Mouse (Mus musculus) neutrophil, adult 5-6 weeks (primary cell): ENCODE data around the gene Pde4a. TPM values are rescaled to one million over a fixed set of nuclear protein-coding genes. Genes with fewer than 3 reads are reported as not detected.
A peak's percentile ranks its signal among the peaks of the same experiment; 100 is the strongest.

Source experiments
- ATAC-seq: fragments of 151-379, 151-347 bp; 2 replicates; pipeline ENCODE4 v1.8.0; 2017; ENCODE audit warnings: mild to moderate bottlenecking, moderate TSS enrichment; ENCODE audit not compliant: insufficient number of reproducible peaks, poor library complexity, low FRiP score, severe bottlenecking; ENCODE audit errors: extremely low read depth
- total RNA-seq: library from RNA; stranded (forward); fragments of 200-1000 nt; gene quantifications from 2 replicates; pipeline ENCODE4 v1.2.3, GENCODE M21; 2017

The Pde4a gene
- total RNA-seq, 1 experiment from 2014 or later: 2.6 TPM

DNA sequence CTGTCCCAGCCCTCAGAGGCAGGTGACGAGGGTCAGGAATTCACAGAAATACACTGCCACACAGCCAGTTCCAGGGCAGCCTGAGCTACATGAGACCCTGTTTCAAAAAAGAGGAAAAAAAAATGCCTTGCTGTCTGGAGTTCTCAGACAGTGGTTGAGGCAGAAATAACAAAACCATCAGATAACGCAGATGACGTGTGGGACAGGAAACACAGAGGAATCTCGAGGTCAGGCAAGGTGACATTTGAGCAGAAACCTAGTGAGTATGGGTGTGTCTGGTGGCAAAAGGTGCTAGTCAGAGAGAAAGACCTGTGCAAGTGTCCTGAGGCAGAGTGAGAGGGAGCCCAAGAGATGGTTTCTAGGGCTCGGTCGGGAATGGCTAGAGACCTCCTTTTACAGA lies 6.8 kb downstream of the Pde4a start:
- ATAC-seq: no peak

DNA sequence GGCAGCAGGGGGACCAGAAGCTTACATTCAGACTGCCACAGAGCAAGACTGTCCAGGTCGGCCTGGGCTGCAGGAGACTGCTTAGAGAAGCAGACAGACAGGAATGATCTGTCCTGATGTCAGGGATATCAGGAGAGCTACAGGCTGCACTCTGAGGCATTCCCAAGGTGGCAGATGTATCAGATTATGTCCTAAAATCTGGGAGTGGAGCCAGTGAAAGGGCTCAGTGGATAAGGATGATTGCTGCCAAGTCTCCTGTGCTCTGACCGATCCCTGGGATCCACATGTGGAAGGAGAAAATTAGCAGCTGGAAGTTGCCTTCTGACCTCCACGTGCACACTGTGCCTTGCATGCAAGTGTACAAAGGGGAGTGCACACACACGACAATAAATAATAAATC lies 14.9 kb downstream of the Pde4a start:
- ATAC-seq: no peak

DNA sequence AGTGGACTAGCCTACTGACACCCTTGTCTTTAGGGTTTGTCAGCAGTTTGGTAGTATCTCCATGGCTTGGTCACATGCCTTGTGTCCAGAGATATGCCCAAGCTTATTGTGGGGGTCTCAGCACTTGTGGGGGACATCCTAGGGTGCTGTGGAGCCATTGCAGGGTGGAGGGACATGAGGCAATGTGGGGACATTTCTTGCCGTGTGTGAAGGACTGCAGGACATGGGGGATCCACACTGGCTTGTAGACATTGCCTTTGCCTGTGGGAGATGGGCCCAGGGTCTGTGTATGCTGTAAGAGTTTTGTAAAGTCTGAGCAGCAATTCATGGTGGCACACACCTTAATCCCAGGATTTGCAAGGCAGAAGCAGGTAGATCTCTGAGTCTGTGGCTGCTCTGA lies 15.3 kb downstream of the Pde4a start:
- ATAC-seq: no peak

DNA sequence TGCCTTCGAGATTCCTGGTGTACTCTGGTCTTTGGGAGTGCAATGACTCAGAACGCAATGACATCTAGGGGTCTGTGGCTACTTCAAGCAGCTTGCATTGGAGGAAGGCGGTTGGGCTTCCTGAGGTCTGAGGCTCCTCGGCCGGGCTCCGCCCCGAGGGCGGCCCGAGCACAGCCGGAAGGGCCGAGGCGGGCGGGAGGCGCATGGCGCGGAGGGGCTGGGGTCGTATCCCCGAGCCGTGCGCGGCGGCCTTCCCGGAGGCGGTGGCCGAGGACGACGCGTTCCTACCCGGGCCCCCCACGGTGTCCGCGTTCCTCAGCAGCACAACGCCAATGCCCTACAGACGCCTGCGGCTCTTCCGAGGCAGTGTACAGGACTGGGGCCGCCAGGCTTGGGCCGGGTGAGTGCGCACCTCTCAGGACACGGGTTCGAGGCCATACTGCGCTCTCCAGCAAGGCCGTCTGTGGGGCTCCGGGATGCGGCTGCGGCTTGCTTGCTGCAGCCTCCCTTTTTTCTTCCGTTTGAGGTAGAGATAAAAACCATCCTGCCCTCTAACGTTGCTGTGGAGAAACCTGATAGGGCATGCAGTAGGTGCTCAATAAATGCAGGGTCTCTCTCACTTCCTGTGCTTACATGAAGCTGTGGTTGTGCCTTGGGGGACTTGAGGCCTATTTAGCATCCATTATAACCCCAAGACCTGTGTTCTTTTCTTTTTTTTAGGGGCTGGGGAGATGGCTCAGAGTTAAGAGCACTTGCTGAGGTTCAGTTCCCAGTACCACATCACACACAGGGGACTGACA lies 16.1 kb downstream of the Pde4a start:
- no peak for ATAC-seq

DNA sequence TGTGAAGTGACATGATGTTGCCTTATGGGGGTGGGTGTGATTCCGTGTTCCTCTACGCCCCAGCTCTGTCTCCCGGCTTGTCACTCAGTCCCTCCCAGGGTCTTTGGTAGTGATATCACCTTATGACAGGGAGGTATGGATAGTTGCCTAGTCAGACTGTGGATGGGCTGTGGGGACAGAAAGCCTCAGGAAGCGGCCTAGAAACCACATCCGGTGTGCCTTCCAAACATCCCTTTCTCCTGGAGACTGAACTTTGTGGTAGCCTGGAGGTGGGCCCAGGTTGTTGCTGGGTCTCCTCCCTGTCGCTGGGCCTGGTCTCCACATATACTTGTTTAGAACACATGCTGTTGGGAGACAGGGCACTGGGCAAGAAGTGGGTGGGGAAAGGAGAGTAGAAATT lies 17.9 kb downstream of the Pde4a start:
- ATAC-seq: no peak

DNA sequence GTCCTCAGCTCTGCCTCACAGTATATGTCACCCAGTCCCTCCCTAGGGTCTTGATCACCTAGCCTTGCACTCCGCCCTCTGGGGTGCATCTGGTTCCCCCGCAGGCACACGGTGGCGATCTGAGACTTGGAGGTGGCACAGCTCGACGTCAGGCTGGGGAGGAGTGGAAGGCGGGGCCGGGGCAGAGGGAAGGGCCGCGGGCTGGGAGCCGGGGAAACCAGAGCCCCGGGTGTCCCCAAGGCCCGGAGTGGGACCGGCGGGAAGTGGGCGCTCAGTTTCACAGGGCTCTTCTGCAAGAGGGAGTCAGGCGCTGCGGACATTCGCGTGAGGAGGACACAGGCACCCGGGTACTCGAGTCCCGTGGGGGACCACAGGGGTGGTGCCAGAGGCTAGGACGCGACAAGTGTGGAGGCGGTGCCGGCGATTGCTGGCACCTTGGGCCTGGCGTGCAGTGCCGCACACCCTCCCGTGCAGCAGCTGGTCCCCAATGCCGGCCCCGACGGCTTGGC lies 18.4 kb downstream of the Pde4a start:
- ATAC-seq: peak; percentile 66

DNA sequence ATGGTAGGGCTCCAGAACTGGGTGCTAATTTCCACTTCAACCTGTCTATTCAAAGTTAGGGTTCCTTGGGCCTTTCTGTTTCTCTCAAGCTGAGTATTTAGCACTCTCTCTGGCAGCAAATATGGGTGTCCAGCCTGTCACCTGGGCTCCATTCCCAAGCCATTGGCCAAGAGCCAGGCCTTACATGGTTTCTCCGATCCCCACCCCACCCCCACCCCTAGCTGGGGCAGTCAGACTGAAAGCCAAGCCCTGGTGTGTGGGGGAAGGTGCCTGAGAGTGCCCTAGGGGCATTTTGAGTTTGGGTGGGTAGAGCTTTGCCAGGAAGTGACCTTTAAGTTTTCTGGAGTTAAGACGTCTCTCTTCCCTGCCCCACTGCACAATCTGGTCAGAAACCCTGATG lies 19.2 kb downstream of the Pde4a start:
- no peak for ATAC-seq

DNA sequence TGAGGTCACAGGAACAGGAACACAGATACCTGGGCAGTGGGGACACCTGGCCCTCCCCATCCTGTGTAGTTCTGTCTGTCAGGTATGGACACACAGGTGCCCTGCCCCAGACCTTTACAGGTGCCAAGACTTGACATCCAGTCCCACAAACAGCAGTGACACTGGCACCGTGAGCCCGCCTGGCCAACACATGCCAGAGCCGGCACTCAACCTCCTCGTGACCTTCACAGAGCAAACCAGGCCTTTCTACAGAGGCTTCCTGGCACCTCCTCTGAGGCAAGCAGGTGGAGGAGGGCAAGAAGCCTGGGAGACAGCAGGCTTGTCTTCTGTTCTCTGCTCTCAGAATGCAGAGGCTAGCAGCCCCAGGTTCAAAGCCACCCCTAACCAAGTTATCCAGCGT lies 19.9 kb downstream of the Pde4a start:
- no peak for ATAC-seq

DNA sequence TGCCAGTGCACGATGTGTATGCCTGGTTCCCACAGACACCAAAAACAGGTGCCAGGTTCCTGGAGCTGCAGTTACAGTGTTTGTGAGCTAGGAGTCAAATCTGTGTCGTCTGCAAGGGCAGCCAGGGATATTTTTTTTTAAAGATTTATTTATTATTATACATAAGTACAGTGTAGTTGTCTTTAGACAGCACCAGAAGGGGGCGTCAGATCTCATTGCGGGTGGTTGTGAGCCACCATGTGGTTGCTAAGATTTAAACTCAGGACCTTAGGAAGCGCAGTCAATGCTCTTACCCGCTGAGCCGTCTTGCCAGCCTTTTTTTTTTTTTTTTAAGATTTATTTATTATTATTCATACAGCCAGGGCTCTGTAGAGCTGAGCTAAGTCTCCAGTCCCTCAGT lies 24.4 kb downstream of the Pde4a start:
- ATAC-seq: no peak

DNA sequence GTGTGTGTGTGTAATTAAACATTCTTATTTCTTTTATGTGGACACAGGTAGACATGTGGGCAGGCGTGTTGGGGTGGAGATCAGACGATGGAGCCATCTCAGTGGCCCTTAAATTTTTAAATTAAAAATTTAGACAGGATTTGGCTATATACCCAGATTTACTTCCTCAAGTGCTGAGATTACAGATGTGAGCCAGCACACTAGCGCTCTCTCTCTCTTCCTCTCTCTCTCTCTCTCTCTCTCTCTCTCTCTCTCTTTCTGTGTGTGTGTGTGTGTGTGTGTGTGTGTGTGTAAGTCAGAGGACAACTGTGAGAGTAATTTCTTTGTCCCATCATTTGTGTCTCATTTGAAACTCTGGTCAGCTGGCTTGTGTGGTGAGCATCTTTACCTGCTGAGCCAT lies 25.2 kb downstream of the Pde4a start:
- no peak for ATAC-seq

DNA sequence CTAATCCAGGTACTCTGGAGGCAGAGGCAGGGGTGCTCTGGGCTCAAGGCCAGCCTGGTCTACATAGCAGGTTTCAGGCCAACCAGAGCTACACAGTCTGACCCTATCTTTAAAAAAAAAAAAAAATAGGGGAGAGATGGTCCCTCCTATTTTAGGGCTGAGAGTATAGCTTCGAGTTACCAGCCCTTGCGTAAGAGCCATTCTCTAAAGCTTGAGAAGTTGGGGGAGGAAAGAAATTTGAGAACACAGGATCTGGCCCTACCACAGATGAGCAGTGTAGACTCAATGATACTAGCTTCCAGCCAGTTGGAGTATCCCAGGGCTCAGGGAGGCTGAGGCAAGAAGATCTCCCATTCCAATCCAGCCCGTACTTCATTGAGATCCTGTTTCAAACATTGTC lies 28.3 kb downstream of the Pde4a start:
- no peak for ATAC-seq

DNA sequence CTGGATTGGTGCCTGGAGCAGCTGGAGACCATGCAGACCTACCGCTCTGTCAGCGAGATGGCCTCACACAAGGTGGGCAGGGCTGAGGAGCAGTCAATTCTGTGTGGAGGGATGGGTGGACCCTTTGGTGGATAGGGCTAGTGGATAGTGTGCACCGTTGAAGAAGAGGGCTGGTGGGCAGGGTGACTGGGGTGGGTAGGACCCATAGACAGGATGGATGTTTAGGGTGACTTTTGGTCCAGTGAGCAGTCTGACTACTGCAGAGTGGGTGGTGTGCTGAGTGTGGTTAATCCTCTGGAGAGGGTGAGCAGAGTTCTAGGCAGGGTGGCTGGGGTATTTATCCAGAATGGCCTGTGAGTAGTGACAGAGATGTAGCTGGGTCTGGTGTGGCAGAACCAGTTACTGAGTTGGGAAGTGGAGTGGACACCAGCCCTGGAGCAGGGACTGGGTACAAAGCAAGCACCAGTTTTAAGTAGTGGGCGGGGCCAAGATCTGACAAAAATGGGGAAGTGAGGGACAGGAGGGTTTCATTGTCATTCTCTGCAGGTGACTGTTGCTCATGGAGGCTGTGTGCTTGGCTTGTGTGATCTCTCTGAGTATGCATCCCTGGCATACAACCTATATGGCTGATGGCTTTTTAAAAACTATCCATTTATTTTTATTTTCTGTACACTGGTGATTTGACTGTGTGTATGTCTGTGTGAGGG lies 29.4 kb downstream of the Pde4a start:
- peak; percentile 61 for ATAC-seq

DNA sequence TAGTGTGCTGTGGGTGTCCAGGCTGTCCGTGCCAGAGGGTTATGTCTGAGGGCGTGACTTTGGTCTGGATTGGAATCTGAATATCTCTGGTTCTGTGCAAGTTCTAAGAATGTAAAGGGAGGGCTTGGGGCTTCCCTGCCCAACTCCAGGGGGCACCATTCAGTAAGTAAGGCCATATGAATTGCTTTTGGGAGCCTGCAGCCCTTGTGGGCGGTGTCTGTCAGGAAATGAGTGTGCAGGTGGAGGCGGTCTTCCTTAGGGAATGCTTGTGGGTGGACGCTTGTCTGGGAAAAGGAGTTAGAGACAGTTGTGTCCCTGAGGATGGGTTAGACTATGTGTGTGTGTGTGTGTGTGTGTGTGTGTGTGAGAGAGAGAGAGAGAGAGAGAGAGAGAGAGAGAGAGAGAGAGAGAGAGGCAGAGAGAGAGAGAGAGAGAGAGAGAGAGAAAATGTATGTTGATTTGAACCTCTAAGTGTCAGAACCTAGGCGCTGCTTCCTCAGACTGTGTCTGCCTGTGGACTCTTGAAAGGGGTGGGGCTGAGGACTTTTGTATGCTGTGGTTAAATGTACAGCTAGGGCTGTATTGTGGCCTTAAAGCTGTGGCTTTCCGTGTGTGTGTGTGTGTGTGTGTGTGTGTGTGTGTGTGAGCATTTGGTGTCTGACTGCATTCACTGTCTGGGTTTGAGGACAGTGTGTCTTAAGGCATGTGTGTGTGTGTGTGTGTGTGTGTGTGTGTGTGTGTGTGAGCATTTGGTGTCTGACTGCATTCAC lies 30.4 kb downstream of the Pde4a start:
- ATAC-seq: 0 out of 2 replicates have a peak, but pooled peaks have one; percentile 31

DNA sequence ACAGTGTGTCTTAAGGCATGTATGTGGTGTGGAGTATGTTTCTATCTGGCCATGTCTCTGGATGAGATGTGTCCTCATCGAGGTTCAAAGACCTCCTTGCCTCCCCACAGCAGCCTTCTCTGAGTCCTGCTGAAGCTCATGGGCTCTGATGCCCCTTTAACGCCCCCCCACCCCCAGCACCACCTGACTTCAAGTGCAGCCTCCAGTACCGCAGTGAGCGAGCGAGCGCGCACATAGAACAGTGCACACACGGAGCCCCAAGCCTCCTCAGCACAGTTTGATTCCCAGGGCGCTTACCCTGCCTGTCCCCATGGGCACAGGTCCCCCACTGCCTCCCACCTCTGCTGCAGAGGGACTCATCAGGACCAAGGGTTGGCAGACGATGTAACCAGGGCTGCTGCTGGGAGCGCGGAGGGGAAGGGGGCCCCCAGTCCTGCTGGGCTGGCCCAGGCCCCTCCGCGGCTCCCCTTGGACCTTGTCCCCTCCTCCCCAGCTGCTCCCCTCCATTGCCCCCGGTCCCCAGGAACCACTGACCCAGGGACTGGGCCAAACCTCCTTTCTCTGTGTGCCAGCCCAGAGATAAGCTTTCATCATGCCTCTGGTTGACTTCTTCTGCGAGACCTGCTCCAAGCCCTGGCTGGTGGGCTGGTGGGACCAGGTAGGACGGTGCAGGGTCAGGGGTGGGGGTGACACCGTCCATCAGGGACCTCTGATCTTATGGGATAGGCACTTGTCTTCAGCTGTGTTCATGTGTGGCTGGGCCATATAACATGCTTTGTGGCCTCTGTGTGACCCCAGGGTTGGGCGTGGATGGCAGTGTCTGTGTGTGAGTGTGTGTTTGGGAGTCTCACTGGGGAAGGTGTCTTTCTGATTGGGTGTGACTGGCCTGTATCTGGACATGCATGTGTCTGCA lies 31.3 kb downstream of the Pde4a start:
- no peak for ATAC-seq

DNA sequence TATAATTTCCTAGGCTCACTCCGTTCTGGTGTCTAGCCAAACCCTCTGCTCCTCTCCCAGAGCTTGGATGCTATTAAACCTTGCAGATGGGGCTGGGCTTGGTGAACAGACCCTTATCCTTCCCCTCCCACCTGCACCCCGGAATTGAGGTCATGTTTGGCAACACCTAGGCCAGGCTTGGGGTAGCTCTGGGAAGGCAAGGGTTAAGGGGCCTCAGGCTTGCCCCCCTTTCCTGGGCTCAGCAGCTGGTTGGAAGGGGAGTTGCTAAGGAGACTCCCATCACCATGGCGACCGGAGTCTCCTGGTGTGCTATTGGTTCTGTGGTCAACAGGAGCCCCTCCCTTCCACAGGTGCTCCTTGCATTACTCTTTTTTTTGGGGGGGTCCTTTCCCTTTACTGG lies 32.5 kb downstream of the Pde4a start:
- no peak for ATAC-seq

DNA sequence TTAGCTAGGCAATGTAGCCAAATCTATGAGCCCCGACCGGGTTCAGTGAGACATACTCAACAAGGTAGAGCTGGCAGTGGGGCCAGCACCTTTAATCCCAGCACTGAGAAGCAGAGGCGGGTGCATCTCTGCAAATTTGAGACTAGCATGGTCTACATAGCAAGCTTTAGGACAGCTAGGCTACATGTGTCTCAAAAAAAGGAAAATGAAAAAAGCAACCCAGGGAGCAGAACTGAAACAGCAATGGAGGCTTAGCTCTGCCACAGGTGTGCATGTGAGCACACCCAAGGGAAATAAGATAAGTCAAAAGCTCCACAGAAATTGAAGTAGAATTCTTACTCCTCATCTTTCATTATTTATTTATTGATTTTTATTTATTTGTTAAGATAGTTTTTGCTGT lies 33.4 kb downstream of the Pde4a start:
- ATAC-seq: no peak

DNA sequence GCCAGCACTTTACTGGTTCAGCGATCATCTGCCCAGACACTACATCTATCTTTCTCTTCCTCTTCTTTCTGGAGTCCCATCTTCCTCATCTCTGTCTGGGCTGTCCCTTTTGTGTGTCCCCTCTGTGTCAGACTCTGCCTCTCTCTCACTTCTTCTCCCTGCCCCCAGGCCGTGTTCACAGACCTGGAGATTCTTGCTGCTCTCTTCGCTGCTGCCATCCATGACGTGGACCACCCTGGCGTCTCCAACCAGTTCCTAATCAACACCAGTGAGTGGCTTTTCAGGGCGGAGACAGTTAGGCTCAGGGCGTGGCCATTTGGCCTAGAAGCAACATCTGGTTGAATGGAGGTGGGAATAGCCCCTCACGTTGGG lies 38.6 kb downstream of the Pde4a start:
- ATAC-seq: peak; percentile 34

DNA sequence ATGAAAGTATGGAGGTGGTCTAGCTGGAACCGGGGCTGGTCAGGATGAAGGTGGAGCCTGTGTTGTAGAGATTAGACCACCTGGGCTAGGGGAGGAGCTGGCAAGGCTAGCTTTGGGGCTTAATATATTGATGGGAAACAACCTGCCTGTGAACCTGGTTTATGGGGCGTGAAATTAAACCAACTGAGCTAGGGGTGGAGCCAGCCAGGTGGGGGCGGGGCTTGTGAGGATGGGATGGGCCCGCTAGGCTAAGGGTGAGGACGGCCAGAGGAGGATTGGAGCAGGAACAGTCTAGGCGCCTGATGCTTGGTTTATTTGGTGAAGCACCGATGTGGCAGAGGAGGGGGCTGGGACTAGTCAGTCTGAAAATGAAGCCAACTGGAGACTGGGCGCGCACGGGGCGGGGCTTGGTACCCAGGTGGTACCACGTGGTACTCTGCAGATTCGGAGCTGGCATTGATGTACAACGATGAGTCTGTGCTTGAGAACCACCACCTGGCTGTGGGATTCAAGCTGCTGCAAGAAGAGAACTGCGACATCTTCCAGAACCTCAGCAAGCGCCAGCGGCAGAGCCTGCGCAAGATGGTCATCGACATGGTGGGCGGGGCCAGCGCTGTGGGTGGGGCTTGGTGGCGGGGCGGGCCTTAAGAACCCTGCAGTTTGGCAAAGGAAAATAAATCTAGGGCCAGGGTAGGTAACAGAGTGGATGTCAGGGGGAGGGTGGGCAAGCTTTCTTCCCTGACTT lies 39.2 kb downstream of the Pde4a start:
- ATAC-seq: 0 out of 2 replicates have a peak, but pooled peaks have one; percentile 21
